Mouse (Mus musculus) hindbrain, embryonic 13.5 days (tissue): ENCODE data around the gene Six1. TPM values are rescaled to one million over a fixed set of nuclear protein-coding genes. Genes with fewer than 3 reads are reported as not detected.
A peak's percentile ranks its signal among the peaks of the same experiment; 100 is the strongest.

Experiments used
- ATAC-seq: fragments of 200-750 bp; cut with Nextera tagmentation; 2 replicates; pipeline ENCODE4 v1.8.0; 2017; ENCODE audit warnings: moderate TSS enrichment; ENCODE audit not compliant: low FRiP score
- H3K27ac ChIP-seq: fragments of 300-500 bp; sonication (generic); 2 replicates; pipeline ENCODE4 v1.5.1; 2015; ENCODE audit warnings: inconsistent platforms, mild to moderate bottlenecking, moderate library complexity
- H3K27me3 ChIP-seq: fragments of 300-500 bp; sonication (generic); 2 replicates; pipeline ENCODE4 v1.6.1; 2015; ENCODE audit warnings: mild to moderate bottlenecking, inconsistent platforms
- H3K36me3 ChIP-seq: fragments of 300-500 bp; sonication (generic); 2 replicates; pipeline ENCODE4 v1.6.1; 2015; ENCODE audit warnings: mild to moderate bottlenecking, inconsistent platforms
- H3K4me1 ChIP-seq: fragments of 300-500 bp; sonication (generic); replicated peaks from 2 replicates; pipeline ENCODE4 v1.6.1; 2015; ENCODE audit warnings: inconsistent platforms
- H3K4me2 ChIP-seq: fragments of 300-500 bp; sonication (generic); 2 replicates; pipeline ENCODE4 v1.6.1; 2015; ENCODE audit warnings: inconsistent platforms, mild to moderate bottlenecking, moderate library complexity
- H3K4me3 ChIP-seq: fragments of 300-500 bp; sonication (generic); 2 replicates; pipeline ENCODE4 v1.5.1; 2015; ENCODE audit warnings: mild to moderate bottlenecking, inconsistent platforms
- H3K9ac ChIP-seq: fragments of 300-500 bp; sonication (generic); 2 replicates; pipeline ENCODE4 v1.6.1; 2015; ENCODE audit warnings: mild to moderate bottlenecking, inconsistent platforms
- H3K9me3 ChIP-seq: fragments of 300-500 bp; sonication (generic); 2 replicates; pipeline ENCODE4 v1.6.1; 2016; ENCODE audit warnings: inconsistent platforms
- WGBS: fragments of 180-500 bp; shearing (Covaris S2); methylation state at CpG from one replicate; pipeline ENCODE4 v1.1.7; 2015; 5-methylcytosine and 5-hydroxymethylcytosine counted together
- polyA plus RNA-seq: library from polyadenylated mRNA; unstranded; fragments of >200 nt; fragmentation: Nextera tagmentation; extraction: Ambion mirVana; gene quantifications from 2 replicates; pipeline ENCODE4 v1.2.1, GENCODE M21; 2015

Gene Six1
- polyA plus RNA-seq, 1 experiment from 2014 or later = 2.6 TPM

GRCm38 (mm10) chr12:73060805-73061410 lies 7.2 kb upstream of the Six1 start:
- 68% methylated on average over 9 of the region's 9 CpGs for WGBS
- Histone ChIP-seq H3K36me3 (no peaks in the 10 kb centered on the region), H3K27ac (no peak overlapping the region), H3K9ac (no peak overlapping the region), H3K4me3 (no peak overlapping the region), H3K27me3 (peaks cover 36% of the 10 kb centered on the region), H3K9me3 (no peaks in the 10 kb centered on the region), H3K4me2 (no peak overlapping the region), H3K4me1 (no peaks in the 10 kb centered on the region)
- ATAC-seq = no peak

GRCm38 (mm10) chr12:73057492-73057891 lies 3.8 kb upstream of the Six1 start:
- no peak for ATAC-seq
- H3K4me2 ChIP-seq = no peak overlapping the region
- H3K4me1 ChIP-seq = peaks cover 16% of the 10 kb centered on the region
- H3K27me3 ChIP-seq = peaks cover 70% of the 10 kb centered on the region
- no peak overlapping the region for H3K27ac ChIP-seq
- H3K9ac ChIP-seq = no peak overlapping the region
- no peak overlapping the region for H3K4me3 ChIP-seq
- 83% methylated on average over 6 of the region's 6 CpGs for WGBS
- no peaks in the 10 kb centered on the region for H3K9me3 ChIP-seq
- no peaks in the 10 kb centered on the region for H3K36me3 ChIP-seq

GRCm38 (mm10) chr12:73055451-73055850 lies 1.8 kb upstream of the Six1 start:
- H3K4me1 ChIP-seq = peaks cover 16% of the 10 kb centered on the region
- no peak overlapping the region for H3K27ac ChIP-seq
- no peak overlapping the region for H3K4me3 ChIP-seq
- H3K36me3 ChIP-seq = no peaks in the 10 kb centered on the region
- no peak for ATAC-seq
- H3K4me2 ChIP-seq = no peak overlapping the region
- H3K9me3 ChIP-seq = no peaks in the 10 kb centered on the region
- WGBS = 18% methylated on average over 5 of the region's 5 CpGs
- H3K27me3 ChIP-seq = peaks cover 91% of the 10 kb centered on the region
- no peak overlapping the region for H3K9ac ChIP-seq

GRCm38 (mm10) chr12:73054576-73055185 lies 994 bp upstream of the Six1 start:
- 11% methylated on average over 15 of the region's 15 CpGs for WGBS
- no peak overlapping the region for H3K27ac ChIP-seq

GRCm38 (mm10) chr12:73052651-73053591 lies 766 bp downstream of the Six1 start:
- WGBS = 1% methylated on average over 34 of the region's 34 CpGs
- Histone ChIP-seq H3K4me1 (peaks cover 16% of the 10 kb centered on the region), H3K27ac (peak overlapping the region; percentile 37; the same call in 1 of the 2 replicates), H3K4me2 (peak overlapping the region; percentile 51), H3K4me3 (peak overlapping the region; percentile 33), H3K27me3 (peaks cover 100% of the 10 kb centered on the region), H3K9me3 (no peaks in the 10 kb centered on the region), H3K9ac (no peak overlapping the region), H3K36me3 (no peaks in the 10 kb centered on the region)
- ATAC-seq = no peak

More at GRCm38 (mm10) chr12:73054576-73055185, 994 bp upstream of the Six1 start:
- no peak overlapping the region for H3K9ac ChIP-seq
- H3K9me3 ChIP-seq = no peaks in the 10 kb centered on the region
- peaks cover 16% of the 10 kb centered on the region for H3K4me1 ChIP-seq
- H3K36me3 ChIP-seq = no peaks in the 10 kb centered on the region
- H3K4me3 ChIP-seq = no peak overlapping the region
- no peak overlapping the region for H3K4me2 ChIP-seq
- ATAC-seq = no peak
- H3K27me3 ChIP-seq = peaks cover 96% of the 10 kb centered on the region

GRCm38 (mm10) chr12:73052036-73052650 lies 1.5 kb downstream of the Six1 start:
- peaks cover 16% of the 10 kb centered on the region for H3K4me1 ChIP-seq
- WGBS = under 1% methylated on average over 19 of the region's 19 CpGs
- H3K36me3 ChIP-seq = no peaks in the 10 kb centered on the region
- no peak for ATAC-seq
- H3K9me3 ChIP-seq = no peaks in the 10 kb centered on the region
- H3K27me3 ChIP-seq = peaks cover 100% of the 10 kb centered on the region
- no peak overlapping the region for H3K9ac ChIP-seq
- H3K4me2 ChIP-seq = no peak overlapping the region
- H3K27ac ChIP-seq = peak overlapping the region; percentile 37; the same call in 1 of the 2 replicates
- H3K4me3 ChIP-seq = no peak overlapping the region

- Histone ChIP-seq H3K27ac (no peak overlapping the region), H3K4me2 (0 out of 2 replicates have a peak overlapping the region, but pooled peaks have one; percentile 13), H3K4me1 (peaks cover 25% of the 10 kb centered on the region), H3K9ac (no peak overlapping the region), H3K27me3 (peaks cover 100% of the 10 kb centered on the region), H3K36me3 (no peaks in the 10 kb centered on the region), H3K4me3 (no peak overlapping the region), H3K9me3 (no peaks in the 10 kb centered on the region)
- ATAC-seq = no peak
- WGBS = under 1% methylated on average over 15 of the region's 15 CpGs
These were observed 2.7 kb downstream of the Six1 start for GRCm38 (mm10) chr12:73050811-73051580.

- Histone ChIP-seq H3K9me3 (no peaks in the 10 kb centered on the region), H3K27ac (no peak overlapping the region), H3K36me3 (no peaks in the 10 kb centered on the region), H3K27me3 (peaks cover 100% of the 10 kb centered on the region), H3K4me2 (0 out of 2 replicates have a peak overlapping the region, but pooled peaks have one; percentile 13), H3K9ac (no peak overlapping the region), H3K4me3 (no peak overlapping the region), H3K4me1 (peaks cover 29% of the 10 kb centered on the region)
- ATAC-seq = no peak
- WGBS = 0% methylated on average over 13 of the region's 13 CpGs
These were observed 3.4 kb downstream of the Six1 start for GRCm38 (mm10) chr12:73050305-73050704.

GRCm38 (mm10) chr12:73049520-73050225 lies 4.0 kb downstream of the Six1 start:
- no peak for ATAC-seq
- Histone ChIP-seq H3K9me3 (no peaks in the 10 kb centered on the region), H3K4me3 (no peak overlapping the region), H3K4me2 (0 out of 2 replicates have a peak overlapping the region, but pooled peaks have one; percentile 13), H3K27ac (no peak overlapping the region), H3K4me1 (peaks cover 35% of the 10 kb centered on the region), H3K27me3 (peaks cover 100% of the 10 kb centered on the region), H3K9ac (no peak overlapping the region), H3K36me3 (no peaks in the 10 kb centered on the region)
- WGBS = 2% methylated on average over 19 of the region's 19 CpGs

- H3K27me3 ChIP-seq = peaks cover 100% of the 10 kb centered on the region
- H3K9me3 ChIP-seq = no peaks in the 10 kb centered on the region
- no peaks in the 10 kb centered on the region for H3K36me3 ChIP-seq
- no peak overlapping the region for H3K27ac ChIP-seq
- no peak for ATAC-seq
- no peak overlapping the region for H3K9ac ChIP-seq
- no peak overlapping the region for H3K4me2 ChIP-seq
- no peak overlapping the region for H3K4me3 ChIP-seq
- WGBS = 4% methylated on average over 3 of the region's 3 CpGs
- peaks cover 33% of the 10 kb centered on the region for H3K4me1 ChIP-seq
These were observed 5.2 kb downstream of the Six1 start for GRCm38 (mm10) chr12:73048537-73048936.

GRCm38 (mm10) chr12:73047576-73047975 lies 6.1 kb downstream of the Six1 start:
- Histone ChIP-seq H3K27me3 (peaks cover 98% of the 10 kb centered on the region), H3K4me3 (no peak overlapping the region), H3K4me2 (no peak overlapping the region), H3K9me3 (no peaks in the 10 kb centered on the region), H3K36me3 (no peaks in the 10 kb centered on the region), H3K4me1 (peaks cover 25% of the 10 kb centered on the region), H3K27ac (no peak overlapping the region), H3K9ac (no peak overlapping the region)
- no peak for ATAC-seq
- WGBS = 10% methylated on average over 2 of the region's 2 CpGs
